Mouse (Mus musculus) adrenal gland (tissue): ENCODE data around the gene Syne3.

Source experiments
- intact Hi-C: fragments of 180-260 bp; cut with DNase I; formaldehyde crosslinking; loops from one replicate; pipeline ENCODE4 v1.15.1; 2025

Syne3 gene

GRCm38 (mm10) chr12:104976903-104977302 lies 32.7 kb downstream of the Syne3 start:
- intact Hi-C loops, result no loop called here

- intact Hi-C loops, result no loop called here
Measured at GRCm38 (mm10) chr12:104976331-104976817, 33.2 kb downstream of the Syne3 start.

GRCm38 (mm10) chr12:104972860-104973259 lies 36.7 kb downstream of the Syne3 start:
- intact Hi-C loops, result no loop called here

GRCm38 (mm10) chr12:104969618-104970017 lies 40.0 kb downstream of the Syne3 start:
- intact Hi-C loops, result no loop called here

- intact Hi-C loops, result no loop called here
Measured at GRCm38 (mm10) chr12:104969177-104969576, 40.4 kb downstream of the Syne3 start.

- intact Hi-C loops, result no loop called here
Measured at GRCm38 (mm10) chr12:104964953-104965911, 44.4 kb downstream of the Syne3 start.

GRCm38 (mm10) chr12:104960421-104960820 lies 49.2 kb downstream of the Syne3 start:
- intact Hi-C loops, result no loop called here

- intact Hi-C loops, result no loop called here
Measured at GRCm38 (mm10) chr12:104959966-104960365, 49.6 kb downstream of the Syne3 start.

GRCm38 (mm10) chr12:104958263-104958662 lies 51.3 kb downstream of the Syne3 start:
- intact Hi-C loops, result no loop called here

- intact Hi-C loops, result no loop called here
Measured at GRCm38 (mm10) chr12:104957165-104957564, 52.4 kb downstream of the Syne3 start.

- intact Hi-C loops, result no loop called here
Measured at GRCm38 (mm10) chr12:104956406-104956805, 53.2 kb downstream of the Syne3 start.

GRCm38 (mm10) chr12:104955003-104955800 lies 54.4 kb downstream of the Syne3 start:
- intact Hi-C loops, result no loop called here

GRCm38 (mm10) chr12:104953941-104954340 lies 55.7 kb downstream of the Syne3 start:
- intact Hi-C loops, result no loop called here

GRCm38 (mm10) chr12:104952458-104952857 lies 57.2 kb downstream of the Syne3 start:
- intact Hi-C loops, result loop anchor here (1.0 kb wide), 1 partner anchor 73 kb away; no protein-coding TSS in a partner anchor

GRCm38 (mm10) chr12:104947911-104948310 lies 61.7 kb downstream of the Syne3 start:
- intact Hi-C loops, result no loop called here

GRCm38 (mm10) chr12:104946231-104946630 lies 63.4 kb downstream of the Syne3 start:
- intact Hi-C loops, result no loop called here

- intact Hi-C loops, result no loop called here
Measured at GRCm38 (mm10) chr12:104940466-104940865, 69.1 kb downstream of the Syne3 start.

GRCm38 (mm10) chr12:104940027-104940386 lies 69.6 kb downstream of the Syne3 start:
- intact Hi-C loops, result no loop called here

- intact Hi-C loops, result loop anchor here (5.0 to 10.0 kb wide), 3 partner anchors 97 to 225 kb away; no protein-coding TSS in a partner anchor
Measured at GRCm38 (mm10) chr12:104939372-104940026, 70.1 kb downstream of the Syne3 start.

- intact Hi-C loops, result loop anchor here (5.0 to 10.0 kb wide), 3 partner anchors 97 to 224 kb away; no protein-coding TSS in a partner anchor
Measured at GRCm38 (mm10) chr12:104938935-104939334, 70.7 kb downstream of the Syne3 start.

- intact Hi-C loops, result loop anchor here (5.0 to 10.0 kb wide), 3 partner anchors 94 to 221 kb away; no protein-coding TSS in a partner anchor
Measured at GRCm38 (mm10) chr12:104936223-104936622, 73.4 kb downstream of the Syne3 start.
